Mouse (Mus musculus) small intestine, adult 2 months (tissue): ENCODE data around the gene Ptprn2.

Source experiments
- CTCF ChIP-seq: fragments of 200-500 bp; IDR thresholded peaks from 2 replicates; pipeline ENCODE4 v1.5.1; 2012; ENCODE audit warnings: low read depth, mild to moderate bottlenecking, control low read depth, inconsistent platforms, low read length, moderate library complexity, mixed read lengths; ENCODE audit not compliant: insufficient replicate concordance, insufficient read length; ENCODE audit errors: extremely low read depth
- POLR2A ChIP-seq: fragments of 200-500 bp; IDR thresholded peaks from 2 replicates; pipeline ENCODE4 v1.6.1; 2012; ENCODE audit warnings: low read depth, mild to moderate bottlenecking, control low read depth, inconsistent platforms, low read length, moderate library complexity

DNA sequence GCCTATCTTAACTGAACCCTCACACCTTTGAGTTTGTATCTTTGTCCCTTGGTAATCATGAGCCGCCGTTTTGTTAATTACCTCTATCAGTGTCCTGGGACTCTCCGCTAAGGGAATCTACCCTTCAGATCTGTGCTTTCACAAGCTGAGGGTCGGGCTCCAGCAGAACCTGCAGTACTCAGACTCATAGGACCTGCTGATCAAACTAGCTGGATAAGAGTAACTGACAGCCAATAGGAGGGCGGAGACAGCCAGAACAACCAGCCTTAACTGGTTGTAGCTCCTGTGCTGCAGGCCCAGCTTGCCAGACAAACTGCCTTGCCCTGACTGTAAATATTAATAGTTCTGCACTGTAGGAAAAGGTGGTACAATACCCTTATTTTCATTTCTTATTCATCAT lies 715.1 kb downstream of the Ptprn2 start:
- no peak for TF ChIP-seq CTCF
- TF ChIP-seq POLR2A = no peak
